Mouse (Mus musculus): ENCODE measurements around the gene Phtf2. TPM values are rescaled to one million over a fixed set of nuclear protein-coding genes. Genes with fewer than 3 reads are reported as not detected.
"Not testable (repeated sequence)": the region's sequence is repeated elsewhere in the genome, so short reads cannot be mapped to it uniquely, and the experiment has no call there.

Phtf2 gene
- total and polyA plus RNA-seq, 2 experiments from 2014 or later, result 20.2 to 21.3 TPM

GRCm38 (mm10) chr5:20741936-20742335 is 140.0 kb downstream of the Phtf2 start:
- WGBS, result 91% methylated on average over 8 of the region's 8 CpGs
- DNase-seq (ENCODE audit: low spot score) (no peak), ATAC-seq (ENCODE audit: low FRiP score) (no peak)
- Histone ChIP-seq H3K4me2 (ENCODE audit: low read depth, low read length, poor library complexity, severe bottlenecking) (no peak overlapping the region), H3K9me3 (ENCODE audit: low read length) (no peaks in the 10 kb centered on the region), H3K27ac (ENCODE audit: low read depth, low read length) (no peak overlapping the region), H3K4me1 (ENCODE audit: insufficient read depth, low read length) (no peaks in the 10 kb centered on the region), H3K36me3 (ENCODE audit: insufficient read depth, low read length) (no peaks in the 10 kb centered on the region), H3K4me3 (ENCODE audit: low read depth, low read length) (no peak overlapping the region), H3K9ac (replicated peaks; ENCODE audit: low read length, poor library complexity, severe bottlenecking) (no peak overlapping the region), H3K27me3 (ENCODE audit: insufficient read depth, low read length) (no peaks in the 10 kb centered on the region)
- TF ChIP-seq CTCF (IDR thresholded peaks at IDR 0.05), result no peak

GRCm38 (mm10) chr5:20741193-20741592 is 140.7 kb downstream of the Phtf2 start:
- no peak for TF ChIP-seq CTCF (IDR thresholded peaks at IDR 0.05)
- ATAC-seq (ENCODE audit: low FRiP score) (no peak), DNase-seq (ENCODE audit: low spot score) (no peak)
- WGBS, result 86% methylated on average over 6 of the region's 6 CpGs
- Histone ChIP-seq H3K4me3 (ENCODE audit: low read depth, low read length) (no peak overlapping the region), H3K9ac (replicated peaks; ENCODE audit: low read length, poor library complexity, severe bottlenecking) (no peak overlapping the region), H3K36me3 (ENCODE audit: insufficient read depth, low read length) (no peaks in the 10 kb centered on the region), H3K4me2 (ENCODE audit: low read depth, low read length, poor library complexity, severe bottlenecking) (no peak overlapping the region), H3K9me3 (ENCODE audit: low read length) (no peaks in the 10 kb centered on the region), H3K4me1 (ENCODE audit: insufficient read depth, low read length) (no peaks in the 10 kb centered on the region), H3K27ac (ENCODE audit: low read depth, low read length) (no peak overlapping the region), H3K27me3 (ENCODE audit: insufficient read depth, low read length) (no peaks in the 10 kb centered on the region)

- Histone ChIP-seq H3K9ac (replicated peaks; ENCODE audit: low read length, poor library complexity, severe bottlenecking) (no peak overlapping the region), H3K27ac (ENCODE audit: low read depth, low read length) (no peak overlapping the region), H3K4me2 (ENCODE audit: low read depth, low read length, poor library complexity, severe bottlenecking) (no peak overlapping the region), H3K4me3 (ENCODE audit: low read depth, low read length) (no peak overlapping the region), H3K4me1 (ENCODE audit: insufficient read depth, low read length) (no peaks in the 10 kb centered on the region), H3K9me3 (ENCODE audit: low read length) (no peaks in the 10 kb centered on the region), H3K36me3 (ENCODE audit: insufficient read depth, low read length) (no peaks in the 10 kb centered on the region), H3K27me3 (ENCODE audit: insufficient read depth, low read length) (no peaks in the 10 kb centered on the region)
- TF ChIP-seq CTCF (IDR thresholded peaks at IDR 0.05), result no peak
- ATAC-seq (ENCODE audit: low FRiP score) (no peak), DNase-seq (ENCODE audit: low spot score) (no peak)
- WGBS, result 63% methylated on average over 2 of the region's 2 CpGs
Observed at GRCm38 (mm10) chr5:20738795-20739194, 143.1 kb downstream of the Phtf2 start.

GRCm38 (mm10) chr5:20723226-20723625 is 158.7 kb downstream of the Phtf2 start:
- DNase-seq (ENCODE audit: low spot score); H3K36me3 ChIP-seq (ENCODE audit: insufficient read depth, low read length); H3K9ac ChIP-seq (replicated peaks; ENCODE audit: low read length, poor library complexity, severe bottlenecking); H3K4me1 ChIP-seq (ENCODE audit: insufficient read depth, low read length); H3K4me3 ChIP-seq (ENCODE audit: low read depth, low read length); H3K27ac ChIP-seq (ENCODE audit: low read depth, low read length); ATAC-seq (ENCODE audit: low FRiP score); H3K9me3 ChIP-seq (ENCODE audit: low read length); H3K27me3 ChIP-seq (ENCODE audit: insufficient read depth, low read length); H3K4me2 ChIP-seq (ENCODE audit: low read depth, low read length, poor library complexity, severe bottlenecking): not testable (repeated sequence)
- WGBS, result 93% methylated on average over 4 of the region's 4 CpGs

- no peak for ATAC-seq (ENCODE audit: low FRiP score)
- TF ChIP-seq CTCF (IDR thresholded peaks at IDR 0.05), result no peak
- WGBS, result 83% methylated on average over 4 of the region's 4 CpGs
- Histone ChIP-seq H3K9ac (replicated peaks; ENCODE audit: low read length, poor library complexity, severe bottlenecking) (no peak overlapping the region; the same call in 1 of the 2 replicates), H3K4me1 (ENCODE audit: insufficient read depth, low read length) (no peaks in the 10 kb centered on the region), H3K27ac (ENCODE audit: low read depth, low read length) (no peak overlapping the region), H3K9me3 (ENCODE audit: low read length) (no peaks in the 10 kb centered on the region), H3K4me3 (ENCODE audit: low read depth, low read length) (no peak overlapping the region), H3K36me3 (ENCODE audit: insufficient read depth, low read length) (no peaks in the 10 kb centered on the region), H3K4me2 (ENCODE audit: low read depth, low read length, poor library complexity, severe bottlenecking) (no peak overlapping the region), H3K27me3 (ENCODE audit: insufficient read depth, low read length) (no peaks in the 10 kb centered on the region)
- DNase-seq (ENCODE audit: low spot score), result no peak
Observed at GRCm38 (mm10) chr5:20720201-20720900, 161.6 kb downstream of the Phtf2 start.

- H3K27me3 ChIP-seq (ENCODE audit: insufficient read depth, low read length); H3K4me3 ChIP-seq (ENCODE audit: low read depth, low read length); DNase-seq (ENCODE audit: low spot score); H3K27ac ChIP-seq (ENCODE audit: low read depth, low read length); H3K36me3 ChIP-seq (ENCODE audit: insufficient read depth, low read length); H3K9ac ChIP-seq (replicated peaks; ENCODE audit: low read length, poor library complexity, severe bottlenecking); H3K9me3 ChIP-seq (ENCODE audit: low read length); H3K4me1 ChIP-seq (ENCODE audit: insufficient read depth, low read length); ATAC-seq (ENCODE audit: low FRiP score); H3K4me2 ChIP-seq (ENCODE audit: low read depth, low read length, poor library complexity, severe bottlenecking): not testable (repeated sequence)
- WGBS, result 89% methylated on average over 6 of the region's 6 CpGs
Observed at GRCm38 (mm10) chr5:20715980-20716379, 165.9 kb downstream of the Phtf2 start.

- not testable (repeated sequence) for H3K4me3 ChIP-seq (ENCODE audit: low read depth, low read length); H3K36me3 ChIP-seq (ENCODE audit: insufficient read depth, low read length); H3K27ac ChIP-seq (ENCODE audit: low read depth, low read length); DNase-seq (ENCODE audit: low spot score); H3K9me3 ChIP-seq (ENCODE audit: low read length); H3K4me1 ChIP-seq (ENCODE audit: insufficient read depth, low read length); H3K27me3 ChIP-seq (ENCODE audit: insufficient read depth, low read length); H3K4me2 ChIP-seq (ENCODE audit: low read depth, low read length, poor library complexity, severe bottlenecking); ATAC-seq (ENCODE audit: low FRiP score); H3K9ac ChIP-seq (replicated peaks; ENCODE audit: low read length, poor library complexity, severe bottlenecking)
- WGBS, result 86% methylated on average over 1 of the region's 1 CpGs
Observed at GRCm38 (mm10) chr5:20714619-20715018, 167.3 kb downstream of the Phtf2 start.

- H3K9me3 ChIP-seq (ENCODE audit: low read length); H3K4me2 ChIP-seq (ENCODE audit: low read depth, low read length, poor library complexity, severe bottlenecking); DNase-seq (ENCODE audit: low spot score); H3K27me3 ChIP-seq (ENCODE audit: insufficient read depth, low read length); H3K4me3 ChIP-seq (ENCODE audit: low read depth, low read length); H3K36me3 ChIP-seq (ENCODE audit: insufficient read depth, low read length); H3K27ac ChIP-seq (ENCODE audit: low read depth, low read length); ATAC-seq (ENCODE audit: low FRiP score); H3K4me1 ChIP-seq (ENCODE audit: insufficient read depth, low read length); H3K9ac ChIP-seq (replicated peaks; ENCODE audit: low read length, poor library complexity, severe bottlenecking): not testable (repeated sequence)
- 89% methylated on average over 6 of the region's 6 CpGs for WGBS
Observed at GRCm38 (mm10) chr5:20710845-20711244, 171.1 kb downstream of the Phtf2 start.

Measured in midbrain, postnatal 0 days (tissue).